Mouse (Mus musculus): ENCODE data around the gene Ly6g6f. TPM values are rescaled to one million over a fixed set of nuclear protein-coding genes. Genes with fewer than 3 reads are reported as not detected.
"Not testable (repeated sequence)": the region's sequence is repeated elsewhere in the genome, so short reads cannot be mapped to it uniquely, and the experiment has no call there.

The Ly6g6f gene
- polyA plus RNA-seq, 1 experiment from 2014 or later = 1.1 TPM

GRCm38 (mm10) chr17:35125081-35125480 lies 39.7 kb upstream of the Ly6g6f start:
- H3K9me3 ChIP-seq (replicated peaks) = no peaks in the 10 kb centered on the region
- no peaks in the 10 kb centered on the region for H3K27me3 ChIP-seq (replicated peaks)
- 92% methylated on average over 1 of the region's 1 CpGs for WGBS
- H3K4me2 ChIP-seq = peak overlapping the region; percentile 82
- H3K4me3 ChIP-seq = peak overlapping the region; percentile 75; the same call in 1 of the 2 replicates
- H3K9ac ChIP-seq = no peak overlapping the region; the same call in 1 of the 2 replicates
- H3K4me1 ChIP-seq (replicated peaks) = peaks cover 43% of the 10 kb centered on the region
- H3K27ac ChIP-seq (ENCODE audit: poor library complexity, severe bottlenecking) = no peak overlapping the region
- ATAC-seq (ENCODE audit: insufficient number of reproducible peaks, low FRiP score) = no peak
- H3K36me3 ChIP-seq = peaks cover 33% of the 10 kb centered on the region

- H3K36me3 ChIP-seq = peaks cover 33% of the 10 kb centered on the region
- not testable (repeated sequence) for H3K9me3 ChIP-seq (replicated peaks); H3K27ac ChIP-seq (ENCODE audit: poor library complexity, severe bottlenecking); H3K27me3 ChIP-seq (replicated peaks); H3K4me2 ChIP-seq; H3K4me3 ChIP-seq; H3K9ac ChIP-seq; ATAC-seq (ENCODE audit: insufficient number of reproducible peaks, low FRiP score)
- 90% methylated on average over 12 of the region's 12 CpGs for WGBS
- peaks cover 48% of the 10 kb centered on the region for H3K4me1 ChIP-seq (replicated peaks)
These were observed 39.0 kb upstream of the Ly6g6f start for GRCm38 (mm10) chr17:35124261-35124896.

- H3K27me3 ChIP-seq (replicated peaks); H3K4me2 ChIP-seq; H3K27ac ChIP-seq (ENCODE audit: poor library complexity, severe bottlenecking); H3K9ac ChIP-seq; H3K4me3 ChIP-seq; ATAC-seq (ENCODE audit: insufficient number of reproducible peaks, low FRiP score); H3K9me3 ChIP-seq (replicated peaks): not testable (repeated sequence)
- Histone ChIP-seq H3K4me1 (replicated peaks) (peaks cover 41% of the 10 kb centered on the region), H3K36me3 (peaks cover 36% of the 10 kb centered on the region)
- 92% methylated on average over 9 of the region's 9 CpGs for WGBS
These were observed 37.9 kb upstream of the Ly6g6f start for GRCm38 (mm10) chr17:35123287-35123686.

GRCm38 (mm10) chr17:35121871-35122303 lies 36.5 kb upstream of the Ly6g6f start, which contains the start of gene Csnk2b:
Gene Csnk2b (minus strand): TSS chr17:35122053.
- peak within 1 kb of the TSS; percentile 76 for H3K4me3 ChIP-seq
- H3K9me3 ChIP-seq (replicated peaks) = no peaks in the 10 kb centered on the region
- peak within 1 kb of the TSS; percentile 87 for H3K27ac ChIP-seq (ENCODE audit: poor library complexity, severe bottlenecking)
- no peaks in the 10 kb centered on the region for H3K27me3 ChIP-seq (replicated peaks)
- H3K4me1 ChIP-seq (replicated peaks) = peaks cover 31% of the 10 kb centered on the region
- no peak; the same call in 1 of the 2 replicates for ATAC-seq (ENCODE audit: insufficient number of reproducible peaks, low FRiP score)
- peaks cover 42% of the 10 kb centered on the region for H3K36me3 ChIP-seq
- H3K9ac ChIP-seq = peak within 1 kb of the TSS; percentile 93
- peak within 1 kb of the TSS; percentile 92 for H3K4me2 ChIP-seq
- WGBS = under 1% methylated on average over 19 of the region's 19 CpGs

- no peaks in the 10 kb centered on the region for H3K9me3 ChIP-seq (replicated peaks)
- peak; percentile 94 for ATAC-seq (ENCODE audit: insufficient number of reproducible peaks, low FRiP score)
- H3K4me3 ChIP-seq = peak within 1 kb of the TSS; percentile 76
- H3K4me2 ChIP-seq = peak within 1 kb of the TSS; percentile 92
- no peaks in the 10 kb centered on the region for H3K27me3 ChIP-seq (replicated peaks)
- peak within 1 kb of the TSS; percentile 93 for H3K9ac ChIP-seq
- H3K4me1 ChIP-seq (replicated peaks) = peaks cover 27% of the 10 kb centered on the region
- H3K36me3 ChIP-seq = peaks cover 46% of the 10 kb centered on the region
- under 1% methylated on average over 50 of the region's 50 CpGs for WGBS
- H3K27ac ChIP-seq (ENCODE audit: poor library complexity, severe bottlenecking) = peak within 1 kb of the TSS; percentile 87
These were observed 35.9 kb upstream of the Ly6g6f start, which contains the start of gene Gpank1 for GRCm38 (mm10) chr17:35121143-35121799. Gene Gpank1 (plus strand): TSS chr17:35121455.

- no peak for ATAC-seq (ENCODE audit: insufficient number of reproducible peaks, low FRiP score)
- Histone ChIP-seq H3K9me3 (replicated peaks) (no peaks in the 10 kb centered on the region), H3K27me3 (replicated peaks) (no peaks in the 10 kb centered on the region), H3K4me3 (peak overlapping the region; percentile 76), H3K4me2 (peak overlapping the region; percentile 92), H3K36me3 (peaks cover 51% of the 10 kb centered on the region), H3K9ac (peak overlapping the region; percentile 85), H3K27ac (ENCODE audit: poor library complexity, severe bottlenecking) (peak overlapping the region; percentile 34; the same call in 1 of the 2 replicates), H3K4me1 (replicated peaks) (peaks cover 27% of the 10 kb centered on the region)
- WGBS = under 1% methylated on average over 33 of the region's 33 CpGs
These were observed 35.3 kb upstream of the Ly6g6f start for GRCm38 (mm10) chr17:35120745-35121142.

GRCm38 (mm10) chr17:35115046-35116019 lies 29.9 kb upstream of the Ly6g6f start, which contains the start of gene Ly6g5b:
Gene Ly6g5b (minus strand): TSS chr17:35115428.
- Histone ChIP-seq H3K27ac (ENCODE audit: poor library complexity, severe bottlenecking) (no peak within 1 kb of the TSS), H3K36me3 (peaks cover 57% of the 10 kb centered on the region), H3K9me3 (replicated peaks) (no peaks in the 10 kb centered on the region), H3K4me3 (no peak within 1 kb of the TSS), H3K9ac (no peak within 1 kb of the TSS), H3K4me1 (replicated peaks) (peaks cover 8% of the 10 kb centered on the region), H3K4me2 (no peak within 1 kb of the TSS), H3K27me3 (replicated peaks) (0 out of 2 replicates have a peak, but pooled peaks cover 3% of the 10 kb centered on the region)
- ATAC-seq (ENCODE audit: insufficient number of reproducible peaks, low FRiP score) = no peak
- WGBS = 84% methylated on average over 8 of the region's 8 CpGs

- H3K27ac ChIP-seq (ENCODE audit: poor library complexity, severe bottlenecking) = 0 out of 2 replicates have a peak overlapping the region, but pooled peaks have one; percentile 41
- H3K4me2 ChIP-seq = peak overlapping the region; percentile 38; the same call in 1 of the 2 replicates
- H3K9ac ChIP-seq = no peak overlapping the region
- H3K9me3 ChIP-seq (replicated peaks) = no peaks in the 10 kb centered on the region
- H3K4me1 ChIP-seq (replicated peaks) = no peaks in the 10 kb centered on the region
- WGBS = 50% methylated on average over 9 of the region's 9 CpGs
- no peak for ATAC-seq (ENCODE audit: insufficient number of reproducible peaks, low FRiP score)
- no peak overlapping the region for H3K4me3 ChIP-seq
- H3K36me3 ChIP-seq = peaks cover 29% of the 10 kb centered on the region
- H3K27me3 ChIP-seq (replicated peaks) = 0 out of 2 replicates have a peak, but pooled peaks cover 3% of the 10 kb centered on the region
These were observed 26.4 kb upstream of the Ly6g6f start for GRCm38 (mm10) chr17:35111774-35112173.

- WGBS = 78% methylated on average over 6 of the region's 6 CpGs
- no peak for ATAC-seq (ENCODE audit: insufficient number of reproducible peaks, low FRiP score)
- Histone ChIP-seq H3K4me3 (no peak within 1 kb of the TSS), H3K27me3 (replicated peaks) (0 out of 2 replicates have a peak, but pooled peaks cover 3% of the 10 kb centered on the region), H3K36me3 (peaks cover 9% of the 10 kb centered on the region), H3K4me2 (no peak within 1 kb of the TSS), H3K4me1 (replicated peaks) (peaks cover 6% of the 10 kb centered on the region), H3K9me3 (replicated peaks) (no peaks in the 10 kb centered on the region), H3K9ac (no peak within 1 kb of the TSS), H3K27ac (ENCODE audit: poor library complexity, severe bottlenecking) (no peak within 1 kb of the TSS)
These were observed 22.7 kb upstream of the Ly6g6f start, which contains the start of gene Ly6g5c for GRCm38 (mm10) chr17:35108097-35108496. Gene Ly6g5c (plus strand): TSS chr17:35108279.

- Histone ChIP-seq H3K4me1 (replicated peaks) (peaks cover 19% of the 10 kb centered on the region), H3K4me2 (no peak overlapping the region), H3K9me3 (replicated peaks) (no peaks in the 10 kb centered on the region), H3K27ac (ENCODE audit: poor library complexity, severe bottlenecking) (no peak overlapping the region), H3K4me3 (no peak overlapping the region), H3K36me3 (peaks cover 25% of the 10 kb centered on the region), H3K27me3 (replicated peaks) (0 out of 2 replicates have a peak, but pooled peaks cover 3% of the 10 kb centered on the region), H3K9ac (no peak overlapping the region)
- 68% methylated on average over 3 of the region's 3 CpGs for WGBS
- no peak for ATAC-seq (ENCODE audit: insufficient number of reproducible peaks, low FRiP score)
These were observed 21.1 kb upstream of the Ly6g6f start for GRCm38 (mm10) chr17:35106522-35106921.
